Mouse (Mus musculus) embryonic fibroblast, embryonic 13.5 days (primary cell): ENCODE measurements at regions not wholly inside any gene's neighbourhood (a gene's known extent, or its start where the extent isn't known, plus 50 kb on each side); places are given as distances from the start of the nearest gene placed in this dataset.

Source experiments
- CTCF ChIP-seq: IDR thresholded peaks from 2 replicates; pipeline ENCODE4 v1.5.1; 2011; ENCODE audit warnings: mild to moderate bottlenecking, control low read depth, low read length, moderate library complexity, borderline replicate concordance; ENCODE audit not compliant: insufficient read depth
- POLR2A ChIP-seq: IDR thresholded peaks from 2 replicates; pipeline ENCODE4 v1.6.1; 2011; ENCODE audit warnings: low read depth, mild to moderate bottlenecking, control low read depth, low read length, moderate library complexity

DNA sequence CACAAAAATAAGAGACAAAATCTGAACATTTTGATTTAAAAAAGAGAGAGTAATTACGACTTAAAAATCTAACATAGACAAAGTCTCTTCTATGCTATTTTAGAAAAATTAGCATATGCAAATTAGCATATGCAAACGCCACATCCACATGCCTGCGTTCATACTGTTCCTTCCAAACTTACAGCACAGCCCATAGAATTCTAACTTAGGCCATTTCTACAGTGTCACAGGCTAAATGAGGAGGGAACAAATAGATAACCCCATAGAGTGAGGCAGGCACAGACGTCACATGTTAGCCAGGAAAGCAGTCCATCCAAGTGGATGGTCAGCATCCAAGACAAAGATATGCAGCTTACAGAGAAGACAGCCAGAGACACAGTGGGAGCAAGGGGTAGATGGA is 87.5 kb upstream of the Ccdc190 start:
- no peak for TF ChIP-seq CTCF
- no peak for TF ChIP-seq POLR2A
